Mouse (Mus musculus): ENCODE data around the gene Alyref2. TPM values are rescaled to one million over a fixed set of nuclear protein-coding genes. Genes with fewer than 3 reads are reported as not detected.

Gene Alyref2
- 30.1 and 32.7 TPM in 2 replicates for polyA plus RNA-seq (2014; fragmentation: Nextera tagmentation; extraction: Ambion mirVana)

- Histone ChIP-seq H3K9ac (replicated peaks; ENCODE audit: low read depth, low read length) (peak within 1 kb of the TSS; percentile 80), H3K4me3 (ENCODE audit: low read depth, low read length) (peak within 1 kb of the TSS; percentile 53), H3K9me3 (ENCODE audit: control insufficient read depth, low read length) (no peaks in the 10 kb centered on the region), H3K36me3 (ENCODE audit: control insufficient read depth, insufficient read depth, low read length) (no peaks in the 10 kb centered on the region), H3K27ac (ENCODE audit: low read depth, low read length) (peak within 1 kb of the TSS; percentile 95), H3K4me1 (ENCODE audit: control insufficient read depth, insufficient read depth, low read length) (peaks cover 6% of the 10 kb centered on the region; the same call in 1 of the 2 replicates), H3K27me3 (ENCODE audit: control insufficient read depth, insufficient read depth, low read length) (no peaks in the 10 kb centered on the region), H3K4me2 (ENCODE audit: low read depth, low read length) (peak within 1 kb of the TSS; percentile 62)
- WGBS = under 1% methylated on average over 19 of the region's 19 CpGs
- peak; percentile 89 for ATAC-seq (ENCODE audit: low read depth)
Measured at GRCm38 (mm10) chr1:171503250-171503591, at the start of gene Alyref2. TSS of gene Alyref2 (plus strand) at chr1:171503478.

GRCm38 (mm10) chr1:171454926-171455325, 48.4 kb upstream of the Alyref2 start:
- Histone ChIP-seq H3K27me3 (ENCODE audit: control insufficient read depth, insufficient read depth, low read length) (no peaks in the 10 kb centered on the region), H3K27ac (ENCODE audit: low read depth, low read length) (no peak overlapping the region), H3K4me2 (ENCODE audit: low read depth, low read length) (no peak overlapping the region), H3K9me3 (ENCODE audit: control insufficient read depth, low read length) (no peaks in the 10 kb centered on the region), H3K9ac (replicated peaks; ENCODE audit: low read depth, low read length) (no peak overlapping the region), H3K36me3 (ENCODE audit: control insufficient read depth, insufficient read depth, low read length) (no peaks in the 10 kb centered on the region), H3K4me3 (ENCODE audit: low read depth, low read length) (no peak overlapping the region), H3K4me1 (ENCODE audit: control insufficient read depth, insufficient read depth, low read length) (no peaks in the 10 kb centered on the region)
- no peak for ATAC-seq (ENCODE audit: low read depth)
- WGBS = 81% methylated on average over 6 of the region's 6 CpGs

- no peaks in the 10 kb centered on the region for H3K36me3 ChIP-seq (ENCODE audit: control insufficient read depth, insufficient read depth, low read length)
- H3K9me3 ChIP-seq (ENCODE audit: control insufficient read depth, low read length) = no peaks in the 10 kb centered on the region
- H3K4me3 ChIP-seq (ENCODE audit: low read depth, low read length) = no peak overlapping the region
- H3K27ac ChIP-seq (ENCODE audit: low read depth, low read length) = no peak overlapping the region
- H3K4me2 ChIP-seq (ENCODE audit: low read depth, low read length) = no peak overlapping the region
- WGBS = 93% methylated on average over 1 of the region's 1 CpGs
- H3K27me3 ChIP-seq (ENCODE audit: control insufficient read depth, insufficient read depth, low read length) = no peaks in the 10 kb centered on the region
- H3K4me1 ChIP-seq (ENCODE audit: control insufficient read depth, insufficient read depth, low read length) = no peaks in the 10 kb centered on the region
- ATAC-seq (ENCODE audit: low read depth) = no peak
- H3K9ac ChIP-seq (replicated peaks; ENCODE audit: low read depth, low read length) = no peak overlapping the region
Measured at GRCm38 (mm10) chr1:171457568-171457967, 45.7 kb upstream of the Alyref2 start.

GRCm38 (mm10) chr1:171459791-171460190, 43.5 kb upstream of the Alyref2 start:
- ATAC-seq (ENCODE audit: low read depth) = no peak
- 55% methylated on average over 5 of the region's 5 CpGs for WGBS

GRCm38 (mm10) chr1:171460551-171461503, 42.5 kb upstream of the Alyref2 start:
- no peak overlapping the region for H3K27ac ChIP-seq (ENCODE audit: low read depth, low read length)
- H3K36me3 ChIP-seq (ENCODE audit: control insufficient read depth, insufficient read depth, low read length) = no peaks in the 10 kb centered on the region
- no peak for ATAC-seq (ENCODE audit: low read depth)
- H3K4me2 ChIP-seq (ENCODE audit: low read depth, low read length) = no peak overlapping the region
- H3K4me3 ChIP-seq (ENCODE audit: low read depth, low read length) = no peak overlapping the region
- no peaks in the 10 kb centered on the region for H3K9me3 ChIP-seq (ENCODE audit: control insufficient read depth, low read length)
- WGBS = 96% methylated on average over 22 of the region's 22 CpGs
- H3K4me1 ChIP-seq (ENCODE audit: control insufficient read depth, insufficient read depth, low read length) = no peaks in the 10 kb centered on the region
- H3K9ac ChIP-seq (replicated peaks; ENCODE audit: low read depth, low read length) = no peak overlapping the region
- no peaks in the 10 kb centered on the region for H3K27me3 ChIP-seq (ENCODE audit: control insufficient read depth, insufficient read depth, low read length)

More at GRCm38 (mm10) chr1:171459791-171460190, 43.5 kb upstream of the Alyref2 start:
- H3K9me3 ChIP-seq (ENCODE audit: control insufficient read depth, low read length) = no peaks in the 10 kb centered on the region
- H3K4me1 ChIP-seq (ENCODE audit: control insufficient read depth, insufficient read depth, low read length) = no peaks in the 10 kb centered on the region
- H3K4me3 ChIP-seq (ENCODE audit: low read depth, low read length) = no peak overlapping the region
- H3K4me2 ChIP-seq (ENCODE audit: low read depth, low read length) = no peak overlapping the region
- no peaks in the 10 kb centered on the region for H3K27me3 ChIP-seq (ENCODE audit: control insufficient read depth, insufficient read depth, low read length)
- no peak overlapping the region for H3K27ac ChIP-seq (ENCODE audit: low read depth, low read length)
- no peak overlapping the region for H3K9ac ChIP-seq (replicated peaks; ENCODE audit: low read depth, low read length)
- no peaks in the 10 kb centered on the region for H3K36me3 ChIP-seq (ENCODE audit: control insufficient read depth, insufficient read depth, low read length)

- Histone ChIP-seq H3K4me3 (ENCODE audit: low read depth, low read length) (no peak overlapping the region), H3K36me3 (ENCODE audit: control insufficient read depth, insufficient read depth, low read length) (no peaks in the 10 kb centered on the region), H3K4me2 (ENCODE audit: low read depth, low read length) (no peak overlapping the region), H3K9ac (replicated peaks; ENCODE audit: low read depth, low read length) (no peak overlapping the region), H3K27ac (ENCODE audit: low read depth, low read length) (no peak overlapping the region), H3K27me3 (ENCODE audit: control insufficient read depth, insufficient read depth, low read length) (no peaks in the 10 kb centered on the region), H3K4me1 (ENCODE audit: control insufficient read depth, insufficient read depth, low read length) (no peaks in the 10 kb centered on the region), H3K9me3 (ENCODE audit: control insufficient read depth, low read length) (no peaks in the 10 kb centered on the region)
- whole genome bisulfite sequencing = 96% methylated on average over 3 of the region's 3 CpGs
- no peak for ATAC-seq (ENCODE audit: low read depth)
Measured at GRCm38 (mm10) chr1:171463133-171463532, 40.1 kb upstream of the Alyref2 start.

GRCm38 (mm10) chr1:171465749-171466412, 37.4 kb upstream of the Alyref2 start:
- H3K4me2 ChIP-seq (ENCODE audit: low read depth, low read length) = no peak overlapping the region
- H3K4me1 ChIP-seq (ENCODE audit: control insufficient read depth, insufficient read depth, low read length) = no peaks in the 10 kb centered on the region
- no peaks in the 10 kb centered on the region for H3K36me3 ChIP-seq (ENCODE audit: control insufficient read depth, insufficient read depth, low read length)
- H3K27ac ChIP-seq (ENCODE audit: low read depth, low read length) = no peak overlapping the region
- H3K4me3 ChIP-seq (ENCODE audit: low read depth, low read length) = no peak overlapping the region
- no peak overlapping the region for H3K9ac ChIP-seq (replicated peaks; ENCODE audit: low read depth, low read length)
- WGBS = 88% methylated on average over 5 of the region's 5 CpGs
- H3K9me3 ChIP-seq (ENCODE audit: control insufficient read depth, low read length) = no peaks in the 10 kb centered on the region
- ATAC-seq (ENCODE audit: low read depth) = no peak
- no peaks in the 10 kb centered on the region for H3K27me3 ChIP-seq (ENCODE audit: control insufficient read depth, insufficient read depth, low read length)

GRCm38 (mm10) chr1:171466565-171466964, 36.7 kb upstream of the Alyref2 start:
- ATAC-seq (ENCODE audit: low read depth) = no peak
- Histone ChIP-seq H3K27ac (ENCODE audit: low read depth, low read length) (no peak overlapping the region), H3K4me1 (ENCODE audit: control insufficient read depth, insufficient read depth, low read length) (no peaks in the 10 kb centered on the region), H3K27me3 (ENCODE audit: control insufficient read depth, insufficient read depth, low read length) (no peaks in the 10 kb centered on the region), H3K4me2 (ENCODE audit: low read depth, low read length) (no peak overlapping the region), H3K36me3 (ENCODE audit: control insufficient read depth, insufficient read depth, low read length) (no peaks in the 10 kb centered on the region), H3K9ac (replicated peaks; ENCODE audit: low read depth, low read length) (no peak overlapping the region), H3K9me3 (ENCODE audit: control insufficient read depth, low read length) (no peaks in the 10 kb centered on the region), H3K4me3 (ENCODE audit: low read depth, low read length) (no peak overlapping the region)
- 90% methylated on average over 4 of the region's 4 CpGs for WGBS

- H3K4me2 ChIP-seq (ENCODE audit: low read depth, low read length) = no peak overlapping the region
- H3K9me3 ChIP-seq (ENCODE audit: control insufficient read depth, low read length) = no peaks in the 10 kb centered on the region
- no peak overlapping the region for H3K4me3 ChIP-seq (ENCODE audit: low read depth, low read length)
- H3K9ac ChIP-seq (replicated peaks; ENCODE audit: low read depth, low read length) = no peak overlapping the region
- 93% methylated on average over 3 of the region's 3 CpGs for WGBS
- H3K27me3 ChIP-seq (ENCODE audit: control insufficient read depth, insufficient read depth, low read length) = no peaks in the 10 kb centered on the region
- no peaks in the 10 kb centered on the region for H3K36me3 ChIP-seq (ENCODE audit: control insufficient read depth, insufficient read depth, low read length)
- H3K4me1 ChIP-seq (ENCODE audit: control insufficient read depth, insufficient read depth, low read length) = no peaks in the 10 kb centered on the region
- no peak overlapping the region for H3K27ac ChIP-seq (ENCODE audit: low read depth, low read length)
- no peak for ATAC-seq (ENCODE audit: low read depth)
Measured at GRCm38 (mm10) chr1:171469678-171470077, 33.6 kb upstream of the Alyref2 start.
